7 mouse cellular contexts compared by ENCODE assay signal in genomic region chr12:86806031-86806922, GRCm38 (mm10).
DNase-seq lines count a peak whose midpoint lies in the region; ATAC-seq and TF ChIP-seq lines count a peak whose summit lies in the region.

No protein-coding gene starts in this region.

- H3K4me3 ChIP-seq in cortical plate, adult 2 months (ENCODE audit: insufficient read depth, low read length) = no peak overlapping the region
- H3K4me3 ChIP-seq in hindbrain, embryonic 13.5 days = 0 out of 2 replicates have a peak overlapping the region, but pooled peaks have one; percentile 7

- H3K9ac ChIP-seq in hindbrain, embryonic 13.5 days = peak overlapping the region; percentile 68

- peak; percentile 57 for DNase-seq in thymus, postnatal 14 days
- DNase-seq in thymus, postnatal 36 days = no peak
- peak; percentile 73 for DNase-seq in left cerebral cortex, postnatal 4 days
- DNase-seq in neural tube, embryonic 10.5 days (ENCODE audit: extremely low spot score, low spot score) = peak; percentile 78
- no peak for DNase-seq in adipocyte (ENCODE audit: low spot score)

- intact Hi-C loops in left cerebral cortex, postnatal 4 days (cut with DNase I) = no loop called here

- WGBS in hindbrain, embryonic 13.5 days = 2% methylated on average over 20 of the region's 20 CpGs

- peak; percentile 6 for ATAC-seq in hindbrain, embryonic 13.5 days (ENCODE audit: low FRiP score)

- peak overlapping the region; percentile 40 for H3K4me2 ChIP-seq in hindbrain, embryonic 13.5 days

- H3K27ac ChIP-seq in cortical plate, adult 2 months (ENCODE audit: insufficient read depth, low read length) = peak overlapping the region; percentile 93
- peak overlapping the region; percentile 100 for H3K27ac ChIP-seq in hindbrain, embryonic 13.5 days

- H3K27me3 ChIP-seq in hindbrain, embryonic 13.5 days = no peaks in the 10 kb centered on the region

- TF ChIP-seq POLR2A in cortical plate, adult 2 months (IDR thresholded peaks at IDR 0.05; ENCODE audit: extremely low read depth, insufficient read depth, low read length) = no peak

- peaks cover 33% of the 10 kb centered on the region for H3K4me1 ChIP-seq in cortical plate, adult 2 months (ENCODE audit: control insufficient read depth, insufficient read depth, low read length)
- peaks cover 97% of the 10 kb centered on the region for H3K4me1 ChIP-seq in hindbrain, embryonic 13.5 days (replicated peaks)

- no peaks in the 10 kb centered on the region for H3K36me3 ChIP-seq in hindbrain, embryonic 13.5 days

- no peaks in the 10 kb centered on the region for H3K9me3 ChIP-seq in hindbrain, embryonic 13.5 days

- TF ChIP-seq CTCF in cortical plate, adult 2 months (IDR thresholded peaks at IDR 0.05; ENCODE audit: extremely low read depth, insufficient read depth, low read length) = no peak

Comparison
In these comparisons a context has a peak if more than half of its experiments do, and no peak if none do; other contexts are left out.
1. DNase-seq: peak in thymus, postnatal 14 days (single experiment), left cerebral cortex, postnatal 4 days (single experiment) and neural tube, embryonic 10.5 days (single experiment); none in thymus, postnatal 36 days (0 of 2) and adipocyte (single experiment).